Mouse (Mus musculus): ENCODE results near the gene Olfr934. TPM values are rescaled to one million over a fixed set of nuclear protein-coding genes. Genes with fewer than 3 reads are reported as not detected.

Olfr934 gene
- not detected in 2 replicates for polyA plus RNA-seq (2012; rRNA removed)

GRCm38 (mm10) chr9:38988215-38988614 lies at the start of gene Olfr934:
Olfr934 (minus strand) TSS chr9:38988315.
- 97% methylated on average over 2 of the region's 2 CpGs for WGBS
- no peaks in the 10 kb centered on the region for H3K36me3 ChIP-seq (ENCODE audit: control insufficient read depth, insufficient read depth, low read length)
- H3K4me1 ChIP-seq (replicated peaks; ENCODE audit: control insufficient read depth, insufficient read depth, low read length) = no peaks in the 10 kb centered on the region
- no peak within 1 kb of the TSS for H3K4me3 ChIP-seq (ENCODE audit: control insufficient read depth, insufficient read depth, low read length)
- no peak within 1 kb of the TSS for H3K27ac ChIP-seq (ENCODE audit: control insufficient read depth, insufficient read depth, low read length)
- no peaks in the 10 kb centered on the region for H3K27me3 ChIP-seq (ENCODE audit: control insufficient read depth, insufficient read depth, low read length)
- DNase-seq = no peak
- no peak for TF ChIP-seq POLR2A (IDR thresholded peaks at IDR 0.05; ENCODE audit: control insufficient read depth, extremely low read depth, insufficient read depth, low read length, poor library complexity)
- no peak for TF ChIP-seq CTCF (IDR thresholded peaks at IDR 0.05; ENCODE audit: borderline replicate concordance, control insufficient read depth, extremely low read depth, insufficient read depth, low read length, poor library complexity)

DNA sequence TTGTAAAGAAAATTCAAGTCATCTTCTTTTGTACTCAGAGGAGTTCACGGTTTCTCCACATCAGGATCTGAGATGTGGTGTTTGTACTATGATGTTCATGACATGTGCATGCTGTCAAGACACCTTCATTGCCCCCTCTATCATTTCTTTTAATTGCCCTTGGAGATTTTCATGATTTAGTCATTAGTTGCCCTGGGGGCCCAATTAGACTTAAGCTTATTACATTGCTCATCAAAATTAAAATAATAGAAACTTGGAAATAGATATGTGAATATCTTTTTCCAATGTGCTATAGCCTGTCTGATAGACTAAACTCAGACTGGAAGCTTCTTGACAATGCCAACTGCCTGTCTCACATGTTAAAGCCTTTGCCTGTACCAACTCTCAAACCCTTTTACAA lies 35.2 kb upstream of the Olfr934 start, which contains the start of gene Olfr146:
Olfr146 (minus strand) TSS at position 101 of the 400 bp plus-strand sequence.
- H3K4me1 ChIP-seq (replicated peaks; ENCODE audit: control insufficient read depth, insufficient read depth, low read length) = no peaks in the 10 kb centered on the region
- 87% methylated on average over 1 of the region's 1 CpGs for WGBS
- no peak within 1 kb of the TSS for H3K27ac ChIP-seq (ENCODE audit: control insufficient read depth, insufficient read depth, low read length)
- H3K36me3 ChIP-seq (ENCODE audit: control insufficient read depth, insufficient read depth, low read length) = no peaks in the 10 kb centered on the region
- no peak for DNase-seq
- TF ChIP-seq POLR2A (IDR thresholded peaks at IDR 0.05; ENCODE audit: control insufficient read depth, extremely low read depth, insufficient read depth, low read length, poor library complexity) = no peak
- no peak for TF ChIP-seq CTCF (IDR thresholded peaks at IDR 0.05; ENCODE audit: borderline replicate concordance, control insufficient read depth, extremely low read depth, insufficient read depth, low read length, poor library complexity)
- no peak within 1 kb of the TSS for H3K4me3 ChIP-seq (ENCODE audit: control insufficient read depth, insufficient read depth, low read length)
- no peaks in the 10 kb centered on the region for H3K27me3 ChIP-seq (ENCODE audit: control insufficient read depth, insufficient read depth, low read length)

- H3K4me3 ChIP-seq (ENCODE audit: control insufficient read depth, insufficient read depth, low read length) = no peak within 1 kb of the TSS
- no peaks in the 10 kb centered on the region for H3K27me3 ChIP-seq (ENCODE audit: control insufficient read depth, insufficient read depth, low read length)
- no peak within 1 kb of the TSS for H3K27ac ChIP-seq (ENCODE audit: control insufficient read depth, insufficient read depth, low read length)
- no peaks in the 10 kb centered on the region for H3K4me1 ChIP-seq (replicated peaks; ENCODE audit: control insufficient read depth, insufficient read depth, low read length)
- no peaks in the 10 kb centered on the region for H3K36me3 ChIP-seq (ENCODE audit: control insufficient read depth, insufficient read depth, low read length)
- DNase-seq = no peak
- 69% methylated on average over 2 of the region's 2 CpGs for WGBS
- TF ChIP-seq CTCF (IDR thresholded peaks at IDR 0.05; ENCODE audit: borderline replicate concordance, control insufficient read depth, extremely low read depth, insufficient read depth, low read length, poor library complexity) (no peak), POLR2A (IDR thresholded peaks at IDR 0.05; ENCODE audit: control insufficient read depth, extremely low read depth, insufficient read depth, low read length, poor library complexity) (no peak)
Measured at GRCm38 (mm10) chr9:38999583-38999982, 11.5 kb upstream of the Olfr934 start, which contains the start of gene Olfr935. Olfr935 (minus strand) TSS chr9:38999683.

GRCm38 (mm10) chr9:38972013-38972412 lies 16.1 kb downstream of the Olfr934 start, which contains the start of gene Olfr933:
Olfr933 (plus strand) TSS chr9:38972313.
- Histone ChIP-seq H3K4me1 (replicated peaks; ENCODE audit: control insufficient read depth, insufficient read depth, low read length) (no peaks in the 10 kb centered on the region), H3K36me3 (ENCODE audit: control insufficient read depth, insufficient read depth, low read length) (no peaks in the 10 kb centered on the region), H3K4me3 (ENCODE audit: control insufficient read depth, insufficient read depth, low read length) (no peak within 1 kb of the TSS), H3K27ac (ENCODE audit: control insufficient read depth, insufficient read depth, low read length) (no peak within 1 kb of the TSS), H3K27me3 (ENCODE audit: control insufficient read depth, insufficient read depth, low read length) (no peaks in the 10 kb centered on the region)
- WGBS = 83% methylated on average over 4 of the region's 4 CpGs
- TF ChIP-seq CTCF (IDR thresholded peaks at IDR 0.05; ENCODE audit: borderline replicate concordance, control insufficient read depth, extremely low read depth, insufficient read depth, low read length, poor library complexity) (no peak), POLR2A (IDR thresholded peaks at IDR 0.05; ENCODE audit: control insufficient read depth, extremely low read depth, insufficient read depth, low read length, poor library complexity) (no peak)
- no peak for DNase-seq

GRCm38 (mm10) chr9:38954124-38954416 lies 34.0 kb downstream of the Olfr934 start:
- Histone ChIP-seq H3K36me3 (ENCODE audit: control insufficient read depth, insufficient read depth, low read length) (no peaks in the 10 kb centered on the region), H3K27ac (ENCODE audit: control insufficient read depth, insufficient read depth, low read length) (no peak overlapping the region), H3K4me1 (replicated peaks; ENCODE audit: control insufficient read depth, insufficient read depth, low read length) (no peaks in the 10 kb centered on the region), H3K4me3 (ENCODE audit: control insufficient read depth, insufficient read depth, low read length) (no peak overlapping the region), H3K27me3 (ENCODE audit: control insufficient read depth, insufficient read depth, low read length) (no peaks in the 10 kb centered on the region)
- WGBS = 83% methylated on average over 4 of the region's 4 CpGs
- DNase-seq = no peak
- TF ChIP-seq CTCF (IDR thresholded peaks at IDR 0.05; ENCODE audit: borderline replicate concordance, control insufficient read depth, extremely low read depth, insufficient read depth, low read length, poor library complexity) (no peak), POLR2A (IDR thresholded peaks at IDR 0.05; ENCODE audit: control insufficient read depth, extremely low read depth, insufficient read depth, low read length, poor library complexity) (no peak)

DNA sequence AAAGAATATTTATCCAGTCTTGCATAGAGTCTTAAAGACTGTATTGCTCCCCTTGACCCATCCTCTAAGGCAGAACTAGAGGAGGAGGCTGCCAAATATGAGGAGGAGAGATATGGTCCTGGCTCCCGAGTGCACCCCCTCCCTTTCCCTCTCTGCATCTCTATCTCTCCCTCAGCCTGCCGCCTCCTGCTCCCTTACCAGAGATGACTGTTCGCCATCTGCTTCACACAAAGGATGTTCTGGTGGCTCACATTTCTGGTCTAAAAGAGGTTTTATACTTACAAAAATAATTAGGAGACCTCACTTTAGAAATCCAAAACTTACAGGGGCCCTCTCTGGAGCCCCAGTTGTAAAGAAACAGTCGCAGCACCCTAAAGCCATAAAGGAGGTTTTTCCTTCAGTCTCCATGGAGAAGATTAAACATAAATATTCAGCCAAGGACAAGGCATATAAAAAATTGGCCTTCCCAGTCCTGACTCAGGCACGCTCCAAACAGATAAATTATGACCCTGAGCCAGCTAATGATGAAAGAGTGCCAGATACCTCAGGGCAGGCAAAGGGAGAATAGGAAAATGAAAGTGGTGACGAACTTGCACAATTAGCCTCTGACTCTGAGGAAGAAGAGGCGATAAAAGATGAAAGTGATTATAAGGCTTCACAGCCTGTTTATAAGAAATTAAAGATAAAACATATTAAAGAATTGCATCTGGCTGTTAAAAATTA lies 34.6 kb downstream of the Olfr934 start:
- H3K4me3 ChIP-seq (ENCODE audit: control insufficient read depth, insufficient read depth, low read length) = no peak overlapping the region
- no peak for TF ChIP-seq POLR2A (IDR thresholded peaks at IDR 0.05; ENCODE audit: control insufficient read depth, extremely low read depth, insufficient read depth, low read length, poor library complexity)
- no peak for TF ChIP-seq CTCF (IDR thresholded peaks at IDR 0.05; ENCODE audit: borderline replicate concordance, control insufficient read depth, extremely low read depth, insufficient read depth, low read length, poor library complexity)
- no peaks in the 10 kb centered on the region for H3K27me3 ChIP-seq (ENCODE audit: control insufficient read depth, insufficient read depth, low read length)
- no peak overlapping the region for H3K27ac ChIP-seq (ENCODE audit: control insufficient read depth, insufficient read depth, low read length)
- H3K36me3 ChIP-seq (ENCODE audit: control insufficient read depth, insufficient read depth, low read length) = no peaks in the 10 kb centered on the region
- H3K4me1 ChIP-seq (replicated peaks; ENCODE audit: control insufficient read depth, insufficient read depth, low read length) = no peaks in the 10 kb centered on the region
- WGBS = 76% methylated on average over 7 of the region's 7 CpGs
- DNase-seq = no peak

Other genes starting within 250 kb of the Olfr934 start
- 0.19 and 0.51 TPM in 2 replicates for gene Olfr920, start 236.0 kb downstream of the Olfr934 start, polyA plus RNA-seq (2012; rRNA removed)
- gene Olfr921, start 215.2 kb downstream of the Olfr934 start, polyA plus RNA-seq (2012; rRNA removed) = 0.08 TPM in 1 of 2 replicates, not detected in the other
- not detected in 2 replicates for gene Olfr922, start 173.7 kb downstream of the Olfr934 start, polyA plus RNA-seq (2012; rRNA removed)
- gene Olfr923, start 161.8 kb downstream of the Olfr934 start, polyA plus RNA-seq (2012; rRNA removed) = not detected in 2 replicates
- not detected in 2 replicates for gene Olfr924, start 143.9 kb downstream of the Olfr934 start, polyA plus RNA-seq (2012; rRNA removed)
- gene Olfr26, start 133.3 kb downstream of the Olfr934 start, polyA plus RNA-seq (2012; rRNA removed) = not detected in 2 replicates
- not detected in 2 replicates for gene Olfr926, start 111.2 kb downstream of the Olfr934 start, polyA plus RNA-seq (2012; rRNA removed)
- not detected in 2 replicates for gene Olfr930, start 58.5 kb downstream of the Olfr934 start, polyA plus RNA-seq (2012; rRNA removed)
- not detected in 2 replicates for gene Olfr933, start 16.0 kb downstream of the Olfr934 start, polyA plus RNA-seq (2012; rRNA removed)
- gene Olfr935, start 11.4 kb upstream of the Olfr934 start, polyA plus RNA-seq (2012; rRNA removed) = not detected in 2 replicates
- not detected in 2 replicates for gene Olfr146, start 35.1 kb upstream of the Olfr934 start, polyA plus RNA-seq (2012; rRNA removed)
- not detected in 2 replicates for gene Olfr937, start 76.6 kb upstream of the Olfr934 start, polyA plus RNA-seq (2012; rRNA removed)
- gene Olfr938, start 90.6 kb upstream of the Olfr934 start, polyA plus RNA-seq (2012; rRNA removed) = not detected in 2 replicates
- not detected in 2 replicates for gene Olfr27, start 139.8 kb upstream of the Olfr934 start, polyA plus RNA-seq (2012; rRNA removed)
- gene Olfr943, start 178.0 kb upstream of the Olfr934 start, polyA plus RNA-seq (2012; rRNA removed) = not detected in 2 replicates
- not detected in 2 replicates for gene Olfr944, start 213.6 kb upstream of the Olfr934 start, polyA plus RNA-seq (2012; rRNA removed)